Mouse (Mus musculus) stomach, embryonic 16.5 days (tissue): Measurements from ENCODE around the gene Rpl3l. TPM values are rescaled to one million over a fixed set of nuclear protein-coding genes. Genes with fewer than 3 reads are reported as not detected.

Experiments
- ATAC-seq: fragments of 200-750 bp; cut with Nextera tagmentation; 2 replicates; pipeline ENCODE4 v1.8.0; 2017; ENCODE audit warnings: moderate number of reproducible peaks, moderate TSS enrichment; ENCODE audit not compliant: insufficient read depth, low FRiP score
- H3K27ac ChIP-seq: fragments of 300-500 bp; sonication (generic); 2 replicates; pipeline ENCODE4 v1.5.1; 2014; ENCODE audit warnings: low read length
- H3K27me3 ChIP-seq: fragments of 300-500 bp; sonication (generic); 2 replicates; pipeline ENCODE4 v1.6.1; 2014; ENCODE audit warnings: low read length, control low read depth, mixed read lengths; ENCODE audit not compliant: control insufficient read depth, insufficient read depth
- H3K36me3 ChIP-seq: fragments of 300-500 bp; sonication (generic); 2 replicates; pipeline ENCODE4 v1.6.1; 2014; ENCODE audit warnings: low read length; ENCODE audit not compliant: control insufficient read depth, insufficient read depth
- H3K4me1 ChIP-seq: fragments of 300-500 bp; sonication (generic); 2 replicates; pipeline ENCODE4 v1.6.1; 2014; ENCODE audit warnings: low read length, control low read depth, mixed read lengths; ENCODE audit not compliant: control insufficient read depth, insufficient read depth
- H3K4me2 ChIP-seq: fragments of 300-500 bp; sonication (generic); 2 replicates; pipeline ENCODE4 v1.6.1; 2014; ENCODE audit warnings: low read depth, low read length, mixed read lengths
- H3K4me3 ChIP-seq: fragments of 300-500 bp; sonication (generic); replicated peaks from 2 replicates; pipeline ENCODE4 v1.5.1; 2014; ENCODE audit warnings: mild to moderate bottlenecking, low read length
- H3K9ac ChIP-seq: fragments of 300-500 bp; sonication (generic); 2 replicates; pipeline ENCODE4 v1.6.1; 2014; ENCODE audit warnings: low read length
- H3K9me3 ChIP-seq: fragments of 300-500 bp; sonication (generic); replicated peaks from 2 replicates; pipeline ENCODE4 v1.6.1; 2016; ENCODE audit warnings: low read length, control low read depth; ENCODE audit not compliant: control insufficient read depth
- WGBS: fragments of 180-500 bp; shearing (Covaris S2); extraction: QIAGEN DNeasy Blood & Tissue Kit; methylation state at CpG from one replicate; pipeline ENCODE4 v1.1.7; 2014; 5-methylcytosine and 5-hydroxymethylcytosine counted together
- polyA plus RNA-seq: library from polyadenylated mRNA; unstranded; fragments of >200 nt; fragmentation: Nextera tagmentation; extraction: Ambion mirVana; gene quantifications from 2 replicates; pipeline ENCODE4 v1.2.1, GENCODE M21; 2015

Rpl3l gene
- polyA plus RNA-seq, 1 experiment from 2014 or later = 0.57 TPM

- no peak overlapping the region for H3K27ac ChIP-seq
- H3K4me2 ChIP-seq = no peak overlapping the region
- no peaks in the 10 kb centered on the region for H3K27me3 ChIP-seq
- ATAC-seq = no peak
- peaks cover 14% of the 10 kb centered on the region for H3K4me1 ChIP-seq
- H3K4me3 ChIP-seq = no peak overlapping the region
- no peak overlapping the region for H3K9ac ChIP-seq
- WGBS = 88% methylated on average over 21 of the region's 21 CpGs
- no peaks in the 10 kb centered on the region for H3K36me3 ChIP-seq
- no peaks in the 10 kb centered on the region for H3K9me3 ChIP-seq
These were observed 5.9 kb downstream of the Rpl3l start for GRCm38 (mm10) chr17:24733434-24734050.

GRCm38 (mm10) chr17:24734513-24734912 is 6.9 kb downstream of the Rpl3l start:
- Histone ChIP-seq H3K4me1 (peaks cover 14% of the 10 kb centered on the region), H3K4me3 (no peak overlapping the region), H3K9ac (no peak overlapping the region), H3K4me2 (no peak overlapping the region), H3K27ac (no peak overlapping the region), H3K27me3 (no peaks in the 10 kb centered on the region), H3K9me3 (no peaks in the 10 kb centered on the region), H3K36me3 (no peaks in the 10 kb centered on the region)
- no peak for ATAC-seq
- WGBS = 62% methylated on average over 1 of the region's 1 CpGs

DNA sequence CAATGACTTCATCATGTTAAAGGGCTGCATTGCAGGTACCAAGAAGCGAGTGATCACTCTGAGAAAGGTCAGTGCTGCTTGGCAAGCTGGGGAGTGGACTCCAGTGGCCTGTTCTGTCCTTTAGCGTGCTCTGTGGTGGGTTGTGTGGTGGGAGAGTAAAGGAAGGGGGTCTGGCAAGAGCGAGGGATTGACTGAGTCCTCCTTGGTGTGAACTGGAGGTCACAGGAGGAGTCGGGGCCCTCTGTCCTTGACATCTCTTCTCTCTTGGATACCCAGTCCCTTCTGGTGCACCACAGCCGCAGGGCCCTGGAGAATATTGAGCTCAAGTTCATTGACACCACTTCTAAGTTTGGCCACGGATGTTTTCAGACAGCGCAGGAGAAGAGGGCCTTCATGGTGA is 7.8 kb downstream of the Rpl3l start:
- H3K4me1 ChIP-seq = peaks cover 14% of the 10 kb centered on the region
- peak overlapping the region; percentile 69; the same call in 1 of the 2 replicates for H3K4me2 ChIP-seq
- no peak for ATAC-seq
- WGBS = 88% methylated on average over 7 of the region's 7 CpGs
- no peaks in the 10 kb centered on the region for H3K36me3 ChIP-seq
- H3K27ac ChIP-seq = peak overlapping the region; percentile 59; the same call in 1 of the 2 replicates
- H3K4me3 ChIP-seq = no peak overlapping the region; the same call in 1 of the 2 replicates
- H3K27me3 ChIP-seq = no peaks in the 10 kb centered on the region
- H3K9me3 ChIP-seq = no peaks in the 10 kb centered on the region
- peak overlapping the region; percentile 54; the same call in 1 of the 2 replicates for H3K9ac ChIP-seq

DNA sequence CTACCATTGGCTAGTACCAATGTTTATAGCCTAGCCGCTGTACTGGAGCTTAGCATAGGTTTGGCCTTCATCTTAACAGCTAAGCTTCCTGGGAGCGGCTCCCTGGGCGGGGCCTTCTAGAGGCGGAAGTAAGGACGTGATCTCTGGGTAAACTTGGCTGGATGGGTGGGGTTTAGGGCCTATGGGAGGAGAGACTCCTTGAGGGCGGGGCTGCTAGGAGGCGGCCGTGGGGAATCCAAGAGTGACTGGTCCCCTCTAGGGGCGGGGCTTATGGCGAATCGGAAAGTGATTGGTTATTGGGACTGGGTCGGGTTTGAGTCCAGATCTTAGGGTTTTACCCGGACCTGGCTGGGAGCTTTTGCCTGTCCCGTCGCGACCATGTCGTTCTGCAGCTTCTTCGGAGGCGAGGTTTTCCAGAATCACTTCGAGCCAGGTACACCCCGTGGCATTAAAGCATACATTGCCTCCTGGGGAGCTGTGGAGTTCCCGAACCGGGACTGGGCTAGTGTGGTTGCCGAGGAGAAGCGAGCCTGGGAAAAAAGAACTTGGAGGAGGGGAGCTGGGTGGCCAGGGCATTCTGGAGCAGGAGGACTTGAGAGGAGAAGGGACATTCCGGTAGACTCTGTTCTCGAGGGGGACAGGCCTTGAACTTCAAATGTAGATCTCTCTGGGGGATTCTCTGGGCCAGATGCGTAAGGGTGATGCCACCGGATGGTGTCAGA is 8.9 kb downstream of the Rpl3l start, which contains the start of gene Msrb1:
Gene Msrb1 (plus strand): TSS at position 313 of the 722 bp plus-strand sequence.
- WGBS = under 1% methylated on average over 29 of the region's 29 CpGs
- Histone ChIP-seq H3K27me3 (no peaks in the 10 kb centered on the region), H3K27ac (peak within 1 kb of the TSS; percentile 59), H3K4me3 (peak within 1 kb of the TSS; percentile 57), H3K4me1 (peaks cover 14% of the 10 kb centered on the region), H3K9me3 (no peaks in the 10 kb centered on the region), H3K4me2 (peak within 1 kb of the TSS; percentile 69), H3K9ac (peak within 1 kb of the TSS; percentile 73), H3K36me3 (no peaks in the 10 kb centered on the region)
- peak; percentile 98 for ATAC-seq

GRCm38 (mm10) chr17:24737135-24737810 is 9.7 kb downstream of the Rpl3l start:
- WGBS = 20% methylated on average over 8 of the region's 8 CpGs
- H3K4me2 ChIP-seq = peak overlapping the region; percentile 69
- no peaks in the 10 kb centered on the region for H3K36me3 ChIP-seq
- peaks cover 14% of the 10 kb centered on the region for H3K4me1 ChIP-seq
- peak overlapping the region; percentile 57 for H3K4me3 ChIP-seq
- no peak for ATAC-seq
- H3K9ac ChIP-seq = peak overlapping the region; percentile 73
- H3K27ac ChIP-seq = no peak overlapping the region
- H3K9me3 ChIP-seq = no peaks in the 10 kb centered on the region
- H3K27me3 ChIP-seq = no peaks in the 10 kb centered on the region

DNA sequence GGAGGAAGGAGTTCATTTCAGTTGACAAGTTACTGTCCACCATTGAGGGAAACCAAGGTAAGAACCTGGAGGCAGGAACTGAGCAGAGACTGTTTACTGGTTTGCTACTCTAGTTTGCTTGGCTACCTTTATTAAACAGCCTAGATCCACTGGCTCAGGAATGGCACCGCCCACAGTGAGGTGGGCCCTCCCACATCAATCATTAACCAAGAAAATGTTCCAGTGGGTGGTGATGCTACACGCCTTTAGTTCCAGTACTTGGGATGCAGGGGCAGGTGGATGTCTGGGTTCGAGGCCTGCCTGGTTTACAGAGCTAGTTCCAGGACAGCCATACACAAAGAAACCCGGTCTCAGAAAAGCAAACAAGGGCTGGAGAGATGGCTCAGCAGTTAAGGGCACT is 10.6 kb downstream of the Rpl3l start:
- Histone ChIP-seq H3K36me3 (0 out of 2 replicates have a peak, but pooled peaks cover 3% of the 10 kb centered on the region), H3K9me3 (no peaks in the 10 kb centered on the region), H3K4me1 (peaks cover 14% of the 10 kb centered on the region), H3K4me2 (no peak overlapping the region), H3K4me3 (no peak overlapping the region), H3K27ac (no peak overlapping the region), H3K9ac (no peak overlapping the region), H3K27me3 (no peaks in the 10 kb centered on the region)
- ATAC-seq = no peak
- WGBS = 69% methylated on average over 4 of the region's 4 CpGs

DNA sequence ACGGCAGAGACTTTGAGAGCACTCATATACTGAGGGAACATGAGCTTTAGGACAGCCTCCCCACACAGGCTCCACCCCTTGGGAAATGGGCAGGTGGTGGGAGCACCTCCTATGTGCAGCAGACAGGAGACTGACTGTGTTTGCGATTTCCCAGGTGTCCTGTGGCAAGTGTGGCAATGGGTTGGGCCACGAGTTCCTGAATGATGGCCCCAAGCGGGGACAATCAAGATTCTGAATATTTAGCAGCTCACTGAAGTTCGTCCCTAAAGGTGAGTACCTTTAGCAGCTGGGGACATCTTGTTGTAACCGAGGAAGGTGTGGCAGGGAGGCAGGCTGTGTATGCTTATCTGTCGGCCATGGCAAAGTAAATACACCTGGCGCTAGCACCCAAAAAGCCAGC is 12.3 kb downstream of the Rpl3l start:
- no peak overlapping the region for H3K27ac ChIP-seq
- peaks cover 14% of the 10 kb centered on the region for H3K4me1 ChIP-seq
- whole genome bisulfite sequencing = 64% methylated on average over 8 of the region's 8 CpGs
- no peak overlapping the region for H3K4me3 ChIP-seq
- no peak overlapping the region for H3K4me2 ChIP-seq
- no peaks in the 10 kb centered on the region for H3K9me3 ChIP-seq
- no peak overlapping the region for H3K9ac ChIP-seq
- H3K36me3 ChIP-seq = 0 out of 2 replicates have a peak, but pooled peaks cover 3% of the 10 kb centered on the region
- ATAC-seq = no peak
- H3K27me3 ChIP-seq = no peaks in the 10 kb centered on the region

DNA sequence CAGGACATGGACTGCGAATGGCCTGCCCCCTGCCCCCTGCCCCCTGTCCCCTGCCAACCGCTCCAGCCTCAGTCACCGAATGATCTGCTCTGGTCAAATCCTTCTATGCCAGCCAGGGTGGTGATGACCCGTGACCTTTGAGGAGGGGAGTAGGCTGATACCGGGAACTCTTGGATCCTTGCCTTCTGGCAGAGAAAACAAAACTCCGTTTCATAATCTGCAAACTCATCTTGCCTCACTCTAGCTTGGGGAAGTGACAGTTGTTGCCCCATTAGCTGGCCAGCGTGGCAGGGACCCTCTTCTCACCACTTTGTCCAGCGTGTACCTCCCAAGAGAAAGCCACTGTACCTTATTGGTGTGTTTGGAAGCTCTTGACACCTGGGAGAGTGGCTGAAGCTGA is 14.7 kb downstream of the Rpl3l start:
- Histone ChIP-seq H3K9ac (no peak overlapping the region), H3K27ac (no peak overlapping the region), H3K4me3 (no peak overlapping the region), H3K36me3 (0 out of 2 replicates have a peak, but pooled peaks cover 3% of the 10 kb centered on the region), H3K4me1 (peaks cover 9% of the 10 kb centered on the region; the same call in 1 of the 2 replicates), H3K27me3 (no peaks in the 10 kb centered on the region), H3K9me3 (no peaks in the 10 kb centered on the region), H3K4me2 (no peak overlapping the region)
- no peak for ATAC-seq
- 80% methylated on average over 8 of the region's 8 CpGs for WGBS

DNA sequence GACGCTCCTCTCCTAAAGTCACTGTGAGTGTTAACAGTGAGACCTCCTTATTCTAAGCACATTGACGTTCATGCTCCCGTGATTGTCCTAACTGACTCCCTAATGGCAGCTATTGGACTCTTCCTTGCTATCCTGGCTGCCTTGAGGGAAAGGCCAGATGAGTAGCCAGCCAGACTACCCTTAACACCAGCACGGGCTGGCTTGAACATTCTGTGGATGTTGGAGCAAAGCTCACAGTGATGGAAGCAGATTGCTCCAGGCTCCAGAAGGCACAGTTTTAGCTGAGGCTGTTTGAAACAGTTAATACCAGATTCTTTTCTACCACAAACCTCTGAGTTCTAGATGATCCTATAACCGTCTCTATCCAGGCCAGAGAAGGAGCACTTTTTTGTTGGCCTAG is 16.3 kb downstream of the Rpl3l start:
- Histone ChIP-seq H3K9me3 (no peaks in the 10 kb centered on the region), H3K36me3 (0 out of 2 replicates have a peak, but pooled peaks cover 3% of the 10 kb centered on the region), H3K9ac (no peak overlapping the region), H3K27ac (no peak overlapping the region), H3K4me1 (peaks cover 4% of the 10 kb centered on the region; the same call in 1 of the 2 replicates), H3K27me3 (no peaks in the 10 kb centered on the region), H3K4me2 (no peak overlapping the region), H3K4me3 (no peak overlapping the region)
- ATAC-seq = no peak
- WGBS = 72% methylated on average over 5 of the region's 5 CpGs
